Mouse (Mus musculus): ENCODE data around the gene Dnah8.

DNA sequence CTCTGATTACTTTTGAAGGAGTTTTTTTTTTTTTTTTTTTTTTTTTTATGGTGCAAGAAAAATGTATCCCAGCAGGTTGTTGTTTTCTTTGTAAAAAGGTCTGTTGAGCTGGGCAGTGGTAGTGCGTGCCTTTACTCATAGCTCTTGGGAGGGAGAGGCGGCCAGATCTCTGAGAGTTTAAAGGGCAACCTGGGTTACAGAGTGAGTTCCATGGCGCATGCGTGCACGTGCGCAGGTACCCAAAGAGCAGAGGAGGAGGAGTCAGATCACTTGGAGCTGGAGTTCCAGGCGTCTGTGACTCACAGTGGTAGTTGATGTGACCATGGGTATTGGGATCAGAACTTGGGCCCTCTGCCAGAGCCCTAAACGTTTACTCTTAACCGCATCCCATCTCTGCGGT is 54.4 kb downstream of the Dnah8 start:
- TF ChIP-seq CTCF (IDR thresholded peaks at IDR 0.05; ENCODE audit: extremely low read depth, insufficient read depth, low read length), result no peak
- no peak for TF ChIP-seq POLR2A (IDR thresholded peaks at IDR 0.05; ENCODE audit: extremely low read depth, insufficient read depth, low read length)
